Mouse (Mus musculus) spleen, postnatal 36 days (tissue): ENCODE results near the gene Six4.
"Not testable (repeated sequence)": the region's sequence is repeated elsewhere in the genome, so short reads cannot be mapped to it uniquely, and the experiment has no call there.

ENCODE experiments used
- DNase-seq, 2 experiments: peaks; one replicate each; pipeline ENCODE4 v3.0.0; 2022; ENCODE audit warnings: low spot score in 2 of 2, mixed read lengths in 1 of 2

The Six4 gene

DNA sequence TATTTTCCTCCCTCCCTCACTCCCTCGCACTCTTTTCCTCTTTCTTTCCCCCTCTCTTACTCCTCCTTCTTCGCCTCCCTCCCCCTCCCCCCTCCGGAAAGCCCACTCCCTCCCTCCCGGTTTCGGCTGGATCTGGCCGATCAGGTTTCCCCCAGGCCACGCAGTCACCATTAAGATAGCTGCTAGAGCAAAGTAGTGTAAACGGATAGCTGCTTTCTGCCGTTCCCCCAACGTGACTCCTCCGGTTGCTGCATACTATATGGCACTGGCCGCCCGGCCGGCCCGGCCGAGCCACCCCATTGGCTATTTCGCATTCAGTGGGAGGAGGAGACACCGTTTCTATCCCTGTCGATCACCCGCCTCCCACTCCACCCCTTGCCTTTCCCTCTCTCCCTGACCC, at the start of gene Six4:
Gene Six4 (minus strand): TSS at position 261 of the 400 bp plus-strand sequence.
- DNase-seq = no peak

DNA sequence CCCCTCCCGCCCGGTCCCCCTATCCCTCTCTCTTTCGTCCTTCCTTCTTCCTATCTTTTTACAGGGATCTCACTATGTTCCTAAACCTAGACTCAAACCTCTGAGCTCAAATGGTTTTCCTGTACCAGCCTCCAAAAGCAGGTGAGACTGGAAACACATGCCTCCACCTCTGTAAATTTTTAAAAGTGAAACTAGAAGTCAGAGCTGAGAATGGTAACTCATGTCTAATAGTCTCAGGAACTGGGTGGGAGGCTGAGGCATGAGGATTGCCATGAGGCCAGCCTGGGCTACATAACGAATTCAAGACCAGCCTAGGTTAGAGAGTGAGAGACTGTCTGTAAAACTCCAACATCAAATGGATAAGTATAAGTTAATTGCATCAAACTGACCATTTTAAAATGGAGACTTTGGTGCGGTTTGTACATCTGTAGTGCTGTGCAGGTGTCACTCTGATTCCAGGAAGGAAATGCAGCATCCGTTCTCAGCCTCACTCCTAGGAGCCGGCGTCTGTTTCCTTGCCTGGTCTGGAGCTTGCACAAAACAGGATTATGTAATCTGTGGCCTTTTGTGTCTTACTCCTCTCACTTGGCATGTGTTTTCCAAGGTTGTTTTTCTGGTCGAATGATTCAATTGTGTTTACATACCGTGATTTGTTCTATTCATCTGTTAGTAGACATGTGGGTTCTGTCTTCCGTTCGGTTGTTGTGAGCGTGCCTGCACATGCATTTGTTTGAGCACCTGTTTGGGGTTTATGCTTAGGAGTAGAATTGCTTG, 49.3 kb upstream of the Six4 start:
- no peak for DNase-seq

DNA sequence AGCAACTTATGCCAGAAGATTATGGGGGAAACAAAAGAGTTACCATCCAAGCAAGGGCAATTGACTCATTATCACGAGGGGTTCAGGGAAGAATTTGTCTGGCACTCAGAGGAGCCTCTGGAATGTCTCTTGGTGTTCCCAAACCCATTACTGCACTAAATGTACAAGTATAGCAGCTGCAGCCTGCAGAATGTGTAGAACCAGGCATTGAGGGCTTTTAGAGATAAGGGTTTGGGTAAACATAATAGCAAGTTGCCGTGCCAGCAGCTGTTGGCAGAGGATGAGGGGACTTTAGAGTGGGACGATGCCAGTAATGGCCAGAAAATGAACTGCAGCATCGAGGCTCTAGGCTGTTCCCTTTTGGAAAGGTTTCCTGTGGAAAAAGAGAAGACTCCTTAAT, 47.1 kb upstream of the Six4 start:
- no peak for DNase-seq

DNA sequence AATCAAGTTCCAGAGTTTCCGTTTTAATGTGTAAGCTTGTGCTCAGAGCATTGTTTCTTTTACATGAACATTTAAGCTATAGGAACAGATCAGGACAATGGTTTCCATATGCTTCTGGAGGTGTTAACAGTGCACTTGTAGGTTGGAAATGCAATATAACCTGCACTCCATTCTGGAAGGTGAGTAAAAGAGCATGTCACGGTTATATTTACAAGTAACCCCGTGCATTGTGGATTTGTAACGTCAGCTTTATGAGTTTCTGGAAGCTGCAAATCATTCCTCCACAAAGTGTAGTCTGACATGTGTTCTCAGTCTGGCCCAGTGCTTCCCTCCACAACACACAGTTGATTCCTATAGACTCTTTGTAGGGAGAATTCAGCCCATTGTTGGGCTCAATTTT, 40.9 kb upstream of the Six4 start:
- no peak for DNase-seq

DNA sequence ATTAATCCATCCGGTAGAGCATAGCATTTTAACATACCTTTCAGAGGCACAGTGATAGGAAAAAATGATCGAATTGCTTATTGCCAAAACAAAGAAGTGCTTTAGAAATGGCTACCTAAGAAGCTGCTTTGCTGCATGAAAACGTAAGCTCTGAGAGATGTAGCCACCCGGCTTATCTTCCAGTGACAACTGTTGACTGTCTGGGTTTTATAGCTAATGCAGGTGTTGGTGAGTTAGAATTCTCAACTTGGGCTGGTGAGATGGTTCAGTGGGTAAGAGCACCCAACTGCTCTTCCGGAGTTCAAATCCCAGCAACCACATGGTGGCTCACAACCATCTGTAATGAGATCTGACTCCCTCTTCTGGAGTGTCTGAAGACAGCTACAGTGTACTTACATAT, 37.8 kb upstream of the Six4 start:
- not testable (repeated sequence) for DNase-seq

DNA sequence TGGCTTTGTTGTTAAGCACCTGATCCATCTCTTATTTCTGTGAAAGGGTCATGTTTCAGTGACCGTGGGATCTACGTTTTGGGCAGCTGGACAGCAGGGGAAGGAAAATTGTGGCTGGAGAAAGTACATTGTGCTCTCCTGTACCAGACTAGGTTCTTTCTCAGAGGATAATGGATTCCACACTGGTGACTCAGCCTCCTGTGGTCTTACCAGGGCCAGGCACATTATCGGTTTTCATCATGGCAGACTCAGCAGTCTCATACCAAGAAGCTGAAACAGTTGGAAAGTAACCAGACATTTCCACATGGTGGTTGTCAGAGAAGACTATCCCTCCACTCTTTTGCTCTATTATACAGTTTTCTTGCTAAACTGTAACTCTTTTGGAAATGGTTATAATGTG, 34.0 kb upstream of the Six4 start:
- no peak for DNase-seq

DNA sequence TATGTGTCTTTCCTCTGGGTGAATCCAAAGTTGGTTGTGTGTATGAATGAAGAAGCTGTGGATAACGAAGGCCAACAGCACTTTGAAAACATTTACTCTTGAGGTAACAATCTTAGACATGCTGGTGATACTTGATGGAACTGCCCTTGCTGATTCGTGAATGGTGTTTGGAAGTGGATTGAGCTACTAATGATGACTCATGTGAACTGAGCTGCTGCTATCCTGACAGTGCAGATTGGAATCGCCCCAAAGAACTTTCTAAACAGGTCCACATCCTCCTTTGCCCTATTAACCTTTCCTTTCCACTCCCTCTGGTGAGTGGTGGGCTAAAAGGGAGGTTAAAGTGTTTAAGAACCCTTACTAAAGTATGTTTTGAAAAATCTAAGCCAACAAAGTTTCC, 27.5 kb upstream of the Six4 start:
- DNase-seq = no peak

DNA sequence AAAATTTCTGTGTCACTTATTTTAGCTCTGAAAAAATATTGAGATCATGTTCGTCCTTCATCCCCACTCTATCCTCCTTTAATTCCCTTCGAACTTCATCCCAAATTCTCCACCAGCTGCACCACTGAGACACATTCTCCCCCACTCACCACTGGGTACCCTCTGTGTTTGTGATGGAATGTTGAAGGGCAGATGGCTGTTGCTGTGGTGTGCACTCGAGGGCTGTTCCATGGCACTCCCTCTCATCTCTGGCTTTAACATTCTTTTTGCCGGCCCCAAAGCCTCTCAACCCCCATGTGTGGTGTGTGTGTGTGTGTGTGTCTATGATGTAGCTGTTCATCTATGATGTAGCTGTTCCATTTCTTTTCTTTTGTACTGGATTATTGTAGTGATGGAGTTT, 12.0 kb upstream of the Six4 start:
- DNase-seq = no peak

DNA sequence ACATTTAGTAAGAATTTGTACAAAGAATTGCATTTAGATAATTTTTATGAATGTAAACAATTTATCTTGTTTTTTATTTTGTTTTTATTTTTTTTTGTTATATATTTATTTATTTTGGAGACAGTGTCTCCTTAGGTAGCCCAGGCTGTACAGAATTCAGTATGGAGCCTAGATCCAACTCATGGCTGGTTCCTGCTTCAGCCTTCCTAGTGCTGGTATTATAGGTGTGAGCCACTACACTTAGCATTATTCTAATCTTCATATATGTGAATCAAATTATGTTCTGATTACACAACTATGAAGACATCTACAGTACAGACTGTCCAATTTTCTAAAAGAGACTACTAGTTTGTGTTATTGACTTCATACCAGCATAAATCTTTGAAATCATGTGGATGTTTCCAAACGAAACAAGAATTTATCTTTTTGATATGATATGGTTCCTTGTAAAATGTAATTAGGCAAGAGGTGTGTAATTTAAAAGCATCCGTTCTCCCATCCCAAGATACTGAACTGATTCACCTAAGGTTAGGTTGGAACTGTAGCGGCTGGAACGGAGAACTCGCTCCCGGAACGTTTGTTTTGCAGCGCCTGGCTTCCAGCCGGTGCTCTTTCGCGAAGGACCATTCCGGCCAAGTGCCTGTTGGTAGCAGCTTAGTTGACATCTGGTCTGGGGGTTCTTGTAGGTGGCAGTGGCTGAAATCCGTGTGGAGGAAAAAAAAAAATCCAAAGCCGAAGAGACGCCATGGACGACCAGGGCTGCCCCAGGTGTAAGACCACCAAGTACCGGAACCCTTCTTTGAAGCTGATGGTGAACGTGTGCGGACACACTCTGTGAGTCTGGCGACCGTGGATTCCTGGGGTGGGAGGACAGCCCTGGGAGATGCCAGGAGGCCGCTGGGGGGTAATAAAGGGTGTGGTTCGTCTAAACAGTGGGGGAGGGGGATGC, 10.1 kb upstream of the Six4 start, which contains the start of gene Mnat1:
Gene Mnat1 (plus strand): TSS at position 625 of the 949 bp plus-strand sequence.
- peak; percentile 57 to 58 for DNase-seq

DNA sequence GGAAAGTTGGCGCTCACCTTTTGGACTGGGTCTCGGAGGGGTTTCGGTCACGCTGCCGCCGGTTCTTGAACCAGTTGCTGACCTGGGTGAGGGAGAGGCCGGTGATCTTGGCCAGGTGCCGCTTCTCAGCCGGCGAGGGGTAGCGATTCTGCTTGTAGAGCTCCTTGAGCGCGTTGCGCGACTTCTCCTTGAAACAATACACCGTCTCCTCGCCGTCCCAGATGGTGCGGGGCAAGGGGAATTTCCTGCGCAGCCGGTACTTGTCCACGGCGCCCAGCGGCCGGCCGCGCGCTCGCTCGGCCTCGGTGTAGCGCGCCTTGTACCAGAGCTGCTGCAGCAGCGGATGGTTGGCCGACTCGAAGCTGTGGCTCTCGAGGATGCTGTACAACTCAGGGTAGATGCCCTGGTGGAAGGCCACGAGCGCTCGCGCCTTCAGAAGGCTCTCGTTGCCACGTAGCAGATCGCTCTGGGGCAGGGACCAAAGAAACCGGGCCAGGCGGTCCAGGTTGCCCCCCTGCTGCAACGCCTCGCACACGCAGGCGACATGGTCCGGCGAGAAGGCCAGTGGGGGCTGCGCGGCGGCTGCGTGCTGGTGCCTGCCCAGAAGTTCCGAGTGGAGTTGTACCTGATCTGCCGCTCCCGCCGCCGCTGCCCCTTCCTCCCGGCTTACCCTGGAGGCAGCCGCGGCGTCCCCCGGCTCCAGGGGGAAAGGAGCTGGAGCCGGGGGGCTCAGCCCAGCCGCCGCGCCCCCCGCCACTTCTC, 749 bp downstream of the Six4 start:
- no peak for DNase-seq

DNA sequence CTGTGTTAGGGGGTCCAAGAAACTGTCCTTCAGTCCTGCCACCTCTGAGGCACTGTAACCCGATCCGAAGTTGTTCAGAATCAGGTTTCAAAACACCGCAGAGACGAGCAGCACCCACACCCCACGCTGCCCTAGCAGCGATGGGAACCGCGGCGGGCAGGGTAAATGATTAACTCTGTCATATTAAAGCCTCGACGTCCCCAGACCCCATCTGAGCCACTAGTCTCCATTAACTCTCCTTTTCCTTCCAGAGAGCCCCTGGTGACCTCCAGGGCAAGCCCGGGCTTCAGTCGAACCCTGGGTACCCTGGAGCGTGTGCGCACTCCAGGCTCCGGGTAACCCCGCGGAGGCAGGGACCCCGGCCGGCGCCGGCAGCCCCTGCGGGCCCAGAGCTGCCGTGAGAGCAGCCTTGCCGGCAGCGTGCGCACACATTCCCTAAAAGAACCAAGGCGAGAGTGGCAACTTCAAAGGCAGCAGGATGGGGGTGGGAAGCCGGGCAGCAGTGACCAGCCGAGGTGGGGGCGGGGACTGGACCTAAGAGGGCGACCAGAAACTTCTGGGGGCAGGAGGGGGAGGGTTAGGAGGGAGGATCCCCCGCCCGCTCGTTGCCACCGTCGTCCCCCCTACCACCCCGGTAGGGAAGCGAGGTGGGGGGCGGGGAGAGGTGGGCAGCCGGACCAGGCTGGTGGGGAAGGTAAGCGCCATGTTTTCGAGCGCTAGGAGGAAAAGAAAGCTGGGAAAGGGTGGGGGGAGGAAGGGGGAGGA, 1.5 kb downstream of the Six4 start:
- no peak for DNase-seq

DNA sequence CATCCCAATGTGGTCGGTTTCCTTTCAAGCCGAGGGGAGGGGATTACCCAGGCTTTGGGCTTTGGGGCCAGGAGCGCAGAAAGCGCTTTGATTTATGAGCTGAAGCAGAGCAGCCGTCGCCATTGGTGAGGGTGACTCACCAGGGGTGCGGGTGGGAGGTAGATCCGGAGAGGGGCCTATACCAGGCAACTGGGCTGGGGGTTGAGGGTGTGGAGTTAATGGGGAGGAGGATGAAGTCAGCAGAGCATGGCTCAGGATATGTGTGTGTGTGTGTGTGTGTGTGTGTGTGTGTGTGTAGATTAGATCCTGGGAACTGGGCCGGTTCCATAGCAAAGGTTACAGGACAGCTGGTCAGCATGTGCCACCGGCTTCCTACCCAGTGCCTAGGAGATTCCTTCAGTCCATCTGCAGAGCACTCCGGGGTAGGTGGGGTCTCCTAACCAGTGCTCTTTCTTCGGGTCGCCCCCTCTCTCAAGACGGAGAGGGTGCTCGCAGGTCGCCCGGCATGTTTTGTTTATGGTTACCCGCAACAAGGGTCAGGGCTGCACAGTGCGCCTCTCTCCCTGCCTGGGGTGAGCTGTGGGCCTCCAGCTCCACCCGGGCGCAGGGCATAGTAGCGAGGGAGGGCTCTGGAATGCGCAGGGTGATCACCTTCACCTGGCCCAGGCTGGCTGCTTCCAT, 2.7 kb downstream of the Six4 start:
- DNase-seq = no peak

DNA sequence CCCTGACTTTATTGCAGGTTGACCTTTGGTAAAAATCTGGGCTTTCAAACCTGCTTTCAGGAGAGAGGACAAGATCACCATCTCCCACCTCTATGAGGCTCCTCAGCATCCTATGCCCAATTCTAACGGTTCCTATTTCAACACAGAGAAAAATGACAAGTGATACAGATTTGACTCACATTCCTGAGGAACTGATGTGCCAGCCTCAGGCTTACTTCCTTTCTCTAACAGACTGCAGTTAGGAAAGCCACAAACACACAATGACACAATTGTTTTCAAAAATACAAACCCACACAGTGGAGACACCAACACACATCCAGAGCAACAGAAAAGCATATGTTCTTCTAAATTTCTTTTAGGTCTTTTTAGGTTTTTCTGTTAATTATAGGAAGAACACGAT, 5.4 kb downstream of the Six4 start:
- no peak for DNase-seq

DNA sequence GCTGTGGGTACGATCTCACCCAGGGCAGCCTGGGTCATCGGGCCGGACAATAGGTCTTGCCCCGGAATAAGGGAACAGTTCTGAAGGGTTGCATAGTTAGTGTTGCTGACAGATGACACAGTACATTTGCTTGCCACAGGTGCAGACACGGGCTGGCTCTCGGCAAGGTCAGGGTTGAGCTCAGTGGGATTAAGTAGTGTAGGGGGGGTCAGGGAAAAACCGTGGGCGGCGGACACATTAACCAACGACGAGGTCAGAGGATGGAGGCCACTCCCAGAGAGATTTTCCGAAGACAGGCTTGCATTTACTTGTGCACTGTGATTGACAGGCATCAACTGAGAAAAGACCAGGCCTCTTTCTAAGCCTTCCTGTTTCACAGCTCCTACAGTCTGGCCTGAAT, 9.5 kb downstream of the Six4 start:
- DNase-seq = no peak

DNA sequence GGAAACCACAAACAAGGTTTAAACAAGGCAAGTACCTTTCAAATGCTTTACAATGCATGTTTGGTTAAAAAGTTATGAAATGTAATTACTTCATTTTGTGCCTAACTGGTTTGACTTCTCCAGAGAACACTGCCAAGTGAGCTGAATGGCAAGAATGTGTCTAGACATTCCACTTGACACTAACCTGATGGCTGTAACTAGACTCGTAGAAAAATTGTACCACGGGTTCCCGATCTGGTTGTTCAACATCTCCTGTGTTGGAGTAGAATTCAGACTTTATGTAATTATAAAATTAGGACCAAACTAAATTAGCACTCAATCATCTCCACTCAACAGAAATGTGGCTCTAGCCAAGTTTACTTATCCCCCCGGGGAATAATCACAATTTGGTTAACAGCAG, 14.7 kb downstream of the Six4 start:
- no peak for DNase-seq

DNA sequence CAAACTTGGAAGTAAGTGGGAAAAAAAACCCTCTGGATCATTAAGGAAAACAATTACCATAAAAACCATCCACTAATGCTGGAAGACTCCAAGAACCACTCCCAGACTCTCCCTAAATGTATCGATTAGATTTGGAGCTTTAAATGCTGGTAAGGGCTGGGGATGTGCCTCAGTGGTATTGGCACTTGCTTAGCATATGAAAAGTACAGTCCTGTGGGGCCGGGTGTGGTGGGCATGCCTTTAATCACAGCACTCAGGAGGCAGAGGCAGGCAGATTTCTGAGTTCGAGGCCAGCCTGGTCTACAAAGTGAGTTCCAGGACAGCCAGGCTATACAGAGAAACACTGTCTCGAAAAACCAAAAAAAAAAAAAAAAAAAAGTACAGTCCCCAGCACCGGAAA, 17.1 kb downstream of the Six4 start:
- not testable (repeated sequence) for DNase-seq

DNA sequence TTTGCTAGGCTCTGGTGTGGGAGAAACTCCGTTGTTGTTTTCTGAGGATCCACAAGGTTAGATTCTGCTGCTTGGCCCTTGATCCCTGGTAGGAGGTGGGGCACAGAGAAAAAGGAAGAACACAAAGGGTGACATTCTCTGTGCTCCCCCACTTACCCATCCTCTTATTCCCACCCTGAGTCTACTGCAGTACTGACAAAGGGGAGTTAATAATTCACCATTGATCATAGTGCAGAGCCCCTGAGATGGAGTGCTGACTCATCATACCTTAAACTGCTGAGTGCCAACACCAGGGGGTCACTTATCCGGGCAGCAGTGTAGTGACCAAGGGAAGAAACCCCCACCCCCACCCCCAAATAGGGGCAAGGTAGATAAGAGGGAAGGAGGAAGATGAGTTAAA, 18.7 kb downstream of the Six4 start:
- no peak for DNase-seq

DNA sequence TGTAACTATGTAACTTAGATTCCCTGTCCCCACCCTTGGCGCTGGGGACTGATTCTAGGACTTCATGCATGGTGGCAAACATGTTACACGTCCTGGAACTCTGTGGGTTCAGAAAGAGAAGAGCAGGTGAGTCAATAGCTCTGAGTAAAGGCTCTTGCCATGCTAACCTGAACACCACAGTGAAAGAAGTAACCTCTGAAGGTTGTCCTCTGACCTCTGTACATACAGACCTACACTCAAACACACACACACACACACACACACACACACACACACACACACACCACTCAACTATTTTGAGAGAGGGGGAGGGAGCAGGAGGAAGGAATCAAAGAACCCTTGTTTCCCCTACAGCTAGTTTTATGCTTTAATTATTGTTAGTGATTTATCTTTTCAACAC, 19.1 kb downstream of the Six4 start:
- no peak for DNase-seq

DNA sequence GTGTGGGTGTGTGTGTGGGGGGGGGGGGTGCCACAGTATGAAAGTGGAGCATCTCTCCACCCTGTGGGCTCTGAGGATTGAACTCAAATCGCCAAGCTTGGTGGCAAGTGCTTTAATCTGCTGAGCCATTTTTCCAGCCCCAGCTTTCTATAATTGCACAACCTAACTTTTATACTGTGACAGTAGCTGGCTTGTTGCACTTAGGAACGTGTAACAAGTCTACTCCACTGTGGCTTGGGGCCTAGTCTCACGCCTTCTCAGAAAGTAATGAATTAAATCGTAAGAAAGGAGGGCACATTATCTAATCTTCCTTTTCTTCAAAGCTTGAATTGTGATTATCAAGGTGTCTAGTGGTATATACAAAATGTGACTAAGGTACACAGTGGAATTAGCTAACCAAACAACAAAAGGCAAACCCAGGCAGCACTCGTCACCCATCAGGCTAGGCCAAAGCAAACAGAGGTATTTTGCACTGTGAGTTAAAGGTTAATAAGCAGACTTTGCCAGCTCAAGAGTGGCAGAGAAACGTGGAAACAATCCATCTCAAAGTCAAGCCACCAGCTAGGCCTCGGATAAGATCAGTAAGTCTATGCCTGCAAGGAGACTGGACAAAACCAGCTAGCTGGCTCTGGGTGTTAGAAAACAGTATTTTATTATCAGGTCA, 22.5 kb downstream of the Six4 start:
- DNase-seq = no peak

DNA sequence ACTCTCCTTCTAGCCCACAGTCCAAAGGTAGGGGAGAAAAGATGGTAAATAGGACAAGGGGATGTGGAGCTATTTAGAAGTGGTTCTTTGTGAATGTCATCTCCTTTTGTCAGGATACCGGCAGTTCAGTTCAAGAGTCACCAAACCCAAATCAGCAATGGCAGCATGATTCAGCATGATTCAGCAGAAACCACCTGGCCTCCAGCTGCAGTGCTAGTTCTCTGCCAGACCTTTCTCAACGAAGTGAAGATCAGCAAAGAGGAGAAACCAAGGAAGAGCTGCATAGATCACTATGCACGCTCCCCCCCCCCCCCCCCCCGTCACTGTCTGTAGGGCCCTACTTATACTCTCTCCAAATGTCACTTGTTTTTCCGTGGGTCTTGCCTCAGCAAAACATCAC, 24.3 kb downstream of the Six4 start:
- peak in 1 of 2 experiments; percentile 8 for DNase-seq
